Mouse (Mus musculus) bone marrow, adult 2 months (tissue): ENCODE measurements around the gene Krt90.

Experiments used
- CTCF ChIP-seq: fragments of 200-500 bp; IDR thresholded peaks from 2 replicates; pipeline ENCODE4 v1.5.1; 2011; ENCODE audit warnings: low read length, control low read depth; ENCODE audit not compliant: control insufficient read depth, insufficient read depth
- POLR2A ChIP-seq: fragments of 200-500 bp; IDR thresholded peaks from 2 replicates; pipeline ENCODE4 v1.6.1; 2011; ENCODE audit warnings: low read depth, mild to moderate bottlenecking, control low read depth, low read length, borderline replicate concordance; ENCODE audit not compliant: control insufficient read depth

DNA sequence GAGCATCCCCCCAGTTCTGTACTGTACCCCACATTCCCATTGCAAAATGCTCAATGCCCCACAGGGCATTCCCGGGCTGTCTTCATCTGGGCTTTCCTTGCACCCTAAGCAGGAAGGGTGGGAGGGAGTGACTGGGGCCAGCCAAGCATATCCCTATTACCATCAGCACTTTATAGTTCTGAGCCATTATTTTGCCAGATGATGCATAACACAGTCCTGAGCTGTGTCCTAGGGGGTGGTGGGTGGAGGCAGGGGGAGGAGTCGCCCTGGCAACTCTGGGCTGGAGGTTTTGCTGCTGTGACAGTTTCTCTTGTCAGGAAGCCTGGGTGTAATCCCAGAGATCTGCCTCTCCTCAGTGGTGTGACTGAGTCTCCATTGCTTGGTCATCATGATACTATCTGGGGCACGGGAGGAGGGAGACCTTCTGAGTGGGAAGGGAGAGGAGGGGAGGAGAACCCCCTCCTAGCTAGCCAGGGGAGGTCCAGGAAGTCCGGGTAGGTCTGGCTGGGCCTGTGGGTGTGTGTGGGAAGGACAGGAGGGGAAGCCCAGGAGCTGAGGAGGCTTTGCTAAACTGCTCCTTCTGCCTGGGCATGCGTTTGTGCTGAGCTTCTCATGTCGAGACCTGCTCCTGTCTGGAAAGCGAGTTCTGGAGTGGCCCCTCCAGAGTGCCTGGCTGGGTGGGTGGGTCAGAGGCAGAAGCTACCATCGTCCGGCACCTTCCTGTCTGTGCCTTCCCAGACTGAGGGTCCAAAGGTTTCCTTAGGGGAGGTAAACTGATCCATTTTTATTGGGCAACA lies 26.5 kb downstream of the Krt90 start:
- TF ChIP-seq CTCF, result no peak
- no peak for TF ChIP-seq POLR2A
